Mouse (Mus musculus) embryonic stem cell, embryonic (primary cell): ENCODE data around the gene Eqtn.

Experiments
- CTCF ChIA-PET, 4 experiments: fragments of 300-600 bp in 2 of 4; fragments of 350-600 bp in 2 of 4; sonication (Branson Sonifier 250); formaldehyde crosslinking; loops; one replicate each; lab custom pipeline; 2022; ENCODE audit warnings: inconsistent platforms in 2 of 4; lab: Charles Lee
- POLR2A ChIA-PET, 4 experiments: fragments of 300-600 bp in 2 of 4; fragments of 350-600 bp in 2 of 4; sonication (Branson Sonifier 250); formaldehyde crosslinking; loops; one replicate each; lab custom pipeline; 2022; ENCODE audit warnings: antibody characterized with exemption in 4 of 4, inconsistent platforms in 1 of 4; lab: Charles Lee

The Eqtn gene

DNA sequence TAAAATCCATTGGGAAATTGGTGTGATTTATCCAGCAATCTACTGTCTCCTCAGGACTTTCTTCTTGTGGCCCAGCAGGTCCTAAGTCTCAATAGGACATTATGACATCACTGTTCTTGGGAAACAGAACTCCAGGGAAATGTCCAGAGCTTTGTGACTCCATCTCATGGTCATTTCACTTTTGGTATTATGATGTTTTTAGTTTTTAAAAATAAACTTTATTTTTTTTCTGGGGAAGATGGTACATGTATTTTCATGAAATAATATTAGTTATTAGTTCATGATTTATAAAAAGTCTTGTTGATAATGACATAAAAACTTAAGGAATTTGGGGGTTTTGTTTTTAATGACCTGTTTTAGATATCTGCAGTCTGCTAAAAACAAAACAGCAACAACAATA is at the start of gene Eqtn:
Gene Eqtn (minus strand): TSS at position 101 of the 400 bp plus-strand sequence.
- ChIA-PET CTCF (no interaction called here), POLR2A (interaction anchor here in 1 of 4 experiments (0.7 kb wide), 1 partner anchor 220 kb away, joined by 3 read pairs; no protein-coding TSS in a partner anchor)

DNA sequence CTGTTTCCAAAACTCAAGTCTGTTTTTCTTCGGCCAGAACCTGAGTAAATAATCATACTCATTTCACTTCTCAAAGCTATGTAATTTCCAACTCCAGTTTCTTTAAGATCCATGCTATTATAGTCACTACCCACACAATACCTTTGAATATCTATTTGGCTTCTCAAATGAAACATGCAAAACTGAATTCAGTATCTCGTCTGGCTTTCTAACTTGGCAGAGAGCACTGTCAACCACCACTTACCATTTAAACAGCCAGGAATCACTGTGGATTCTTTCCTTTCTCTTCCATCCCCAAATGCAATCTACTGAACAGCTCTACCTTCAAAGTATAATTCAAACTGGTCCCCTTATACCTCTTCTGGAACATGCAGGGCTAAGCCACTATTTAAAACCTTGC is 44.7 kb upstream of the Eqtn start:
- CTCF ChIA-PET: no interaction called here

DNA sequence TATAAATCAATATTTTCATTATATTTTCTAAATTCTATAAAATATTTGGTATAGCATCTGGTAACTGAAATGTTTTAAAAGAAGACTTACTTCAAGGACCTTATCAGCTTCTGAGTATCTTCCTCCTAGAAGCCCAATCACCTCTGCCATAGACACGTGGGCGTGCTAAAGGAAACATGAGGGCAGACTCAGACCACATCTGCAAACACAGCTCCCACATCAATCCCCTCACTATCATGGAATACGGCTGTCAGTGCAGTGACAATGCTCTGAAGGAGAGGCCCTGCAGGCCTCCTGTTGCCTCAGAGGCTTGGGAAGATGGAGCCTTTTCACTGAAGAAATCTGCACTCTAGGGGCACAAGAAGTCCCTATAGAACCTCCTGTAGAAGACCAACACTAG is 24.1 kb upstream of the Eqtn start:
- CTCF ChIA-PET: no interaction called here
- POLR2A ChIA-PET: interaction anchor here in 1 of 4 experiments (1.6 kb wide), 1 partner anchor 9 kb away, joined by 5 read pairs; no protein-coding TSS in a partner anchor

More for the DNA sequence above, 44.7 kb upstream of the Eqtn start:
- POLR2A ChIA-PET: interaction anchor here in 1 of 4 experiments (0.8 to 1.2 kb wide), 3 partner anchors 22 to 79 kb away, joined by 3 to 6 read pairs (median 3); partner anchors contain the start of gene Jun

DNA sequence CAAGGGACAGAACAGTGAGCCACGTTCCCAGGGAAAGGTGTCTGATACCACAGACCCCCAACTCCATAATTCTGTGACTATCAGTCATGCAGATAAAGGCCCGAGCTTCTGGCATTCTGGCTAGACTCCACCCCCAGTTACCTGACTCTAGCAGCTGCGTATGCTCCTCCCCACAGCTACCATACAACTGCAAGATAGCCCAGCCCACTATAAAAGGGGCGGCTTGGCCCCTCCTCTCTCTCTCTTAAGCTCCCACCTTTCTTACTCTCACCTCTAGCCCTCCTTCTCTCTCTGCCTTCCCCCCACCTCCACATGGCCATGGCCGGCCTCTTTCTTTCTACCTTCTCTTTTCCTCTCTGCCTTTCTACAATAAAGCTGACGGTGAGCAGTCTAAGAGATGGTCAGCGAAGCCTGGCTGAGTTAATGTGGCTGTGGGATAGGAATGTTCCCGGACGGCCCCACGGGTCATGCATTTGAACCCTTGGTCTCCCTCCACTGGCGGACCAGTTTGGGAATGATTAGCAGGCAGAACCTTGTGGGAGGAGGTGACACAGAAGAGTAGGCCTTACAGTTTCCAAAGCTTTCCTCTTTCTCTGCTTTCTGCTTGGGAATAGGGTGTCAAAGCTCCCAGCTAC is 12.7 kb upstream of the Eqtn start:
- CTCF ChIA-PET: no interaction called here
- POLR2A ChIA-PET: interaction anchor here in 3 of 4 experiments (0.7 to 1.5 kb wide), 7 partner anchors 9 to 1026 kb away, joined by 3 to 5 read pairs (median 3); partner anchors contain the start of genes Hook1 (in 1 of the 3) and Mysm1 (in 1 of the 3)

DNA sequence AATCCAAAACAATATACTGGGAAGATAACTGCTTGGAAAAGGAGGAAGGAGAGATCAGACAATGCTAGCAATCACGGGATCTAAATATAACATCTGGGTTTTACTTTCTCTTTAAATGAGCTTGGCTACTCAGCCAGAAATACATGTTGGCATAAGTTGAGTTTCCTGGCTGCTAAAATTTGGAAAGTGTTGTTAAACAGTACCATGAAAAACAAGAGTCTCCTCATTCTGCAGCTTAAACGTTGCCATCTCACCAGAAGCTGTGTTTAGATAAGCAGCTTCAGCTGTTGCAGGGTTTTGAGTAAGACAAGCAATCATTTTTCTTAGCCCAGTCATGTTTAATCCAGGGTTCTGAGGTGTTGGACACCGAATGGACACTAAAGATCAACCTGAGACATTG is 26.9 kb downstream of the Eqtn start:
- ChIA-PET CTCF (interaction anchor here in 1 of 4 experiments (0.6 to 1.9 kb wide), 2 partner anchors 74 to 233 kb away, joined by 3 to 4 read pairs; no protein-coding TSS in a partner anchor), POLR2A (no interaction called here)

DNA sequence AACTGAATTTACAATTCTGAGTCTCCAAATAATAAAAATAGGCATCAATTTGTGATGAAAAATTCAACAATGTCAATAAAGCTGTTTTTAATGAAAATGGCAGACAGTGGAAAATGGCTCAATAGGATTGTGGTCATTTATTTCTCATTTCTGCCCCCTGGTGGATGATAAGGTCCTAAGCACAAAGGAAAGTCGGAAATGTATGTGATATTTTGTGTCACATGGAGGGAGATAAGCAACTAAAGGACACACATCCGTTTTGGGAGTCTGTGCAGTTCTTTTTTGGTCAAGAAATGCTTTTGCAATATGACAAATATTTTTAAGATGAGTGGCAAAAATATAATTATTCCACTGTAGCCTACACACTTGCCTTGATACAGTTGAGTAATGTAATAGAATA is 27.9 kb downstream of the Eqtn start:
- ChIA-PET POLR2A (no interaction called here), CTCF (interaction anchor here in 1 of 4 experiments (1.4 to 1.9 kb wide), 2 partner anchors 37 to 231 kb away, joined by 3 to 4 read pairs; no protein-coding TSS in a partner anchor)
